Mouse (Mus musculus): Measurements from ENCODE around the gene Hnrnph3.

Hnrnph3 gene

DNA sequence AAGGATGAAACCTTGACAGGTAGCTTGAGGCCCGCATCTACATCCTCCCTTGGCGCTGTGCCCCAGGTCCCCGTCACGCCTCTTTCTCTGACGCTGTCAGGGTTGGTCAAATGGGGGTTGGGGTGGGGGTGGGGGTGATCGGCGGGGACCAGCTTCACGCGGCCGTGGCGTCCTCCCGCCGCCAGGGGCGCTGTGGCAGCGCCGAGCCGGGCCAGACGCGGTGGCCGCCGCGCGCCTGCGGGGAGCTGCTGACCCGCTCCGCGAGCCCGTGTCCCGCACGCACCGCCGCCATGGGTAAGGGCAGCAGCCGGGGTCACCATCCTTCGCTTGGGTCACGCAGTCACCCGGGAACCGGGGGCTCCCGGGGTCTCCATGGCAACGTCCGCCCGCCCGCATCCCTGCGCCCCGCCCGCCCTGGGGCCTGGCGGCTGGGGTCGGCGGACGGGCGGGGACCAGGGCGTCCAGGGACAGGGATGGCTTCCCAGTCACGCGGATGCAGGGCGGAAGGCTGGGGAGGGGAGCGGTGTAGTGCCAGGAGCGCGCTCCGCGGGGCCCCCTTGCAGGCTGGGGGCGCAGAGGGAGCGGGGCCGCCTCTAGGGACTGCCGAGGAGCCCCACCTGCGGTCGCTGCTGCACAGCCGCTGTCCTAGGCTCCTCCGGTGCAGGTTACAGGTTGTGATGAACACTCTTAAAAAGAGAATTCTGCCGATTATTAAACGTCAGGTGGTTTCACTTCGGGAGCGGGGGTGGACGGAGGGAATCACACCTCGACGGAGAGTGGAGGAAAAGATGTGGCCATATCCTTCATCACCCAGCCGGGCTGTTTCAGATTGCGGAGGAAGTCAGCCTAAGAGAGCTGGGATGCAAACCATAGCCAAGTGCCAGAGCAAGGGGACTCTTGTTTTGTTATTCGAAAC lies 43.7 kb downstream of the Hnrnph3 start, which contains the start of gene Rufy2:
Gene Rufy2 (plus strand): TSS at position 185 of the 916 bp plus-strand sequence.
- peak; percentile 82 to 92 for DNase-seq

DNA sequence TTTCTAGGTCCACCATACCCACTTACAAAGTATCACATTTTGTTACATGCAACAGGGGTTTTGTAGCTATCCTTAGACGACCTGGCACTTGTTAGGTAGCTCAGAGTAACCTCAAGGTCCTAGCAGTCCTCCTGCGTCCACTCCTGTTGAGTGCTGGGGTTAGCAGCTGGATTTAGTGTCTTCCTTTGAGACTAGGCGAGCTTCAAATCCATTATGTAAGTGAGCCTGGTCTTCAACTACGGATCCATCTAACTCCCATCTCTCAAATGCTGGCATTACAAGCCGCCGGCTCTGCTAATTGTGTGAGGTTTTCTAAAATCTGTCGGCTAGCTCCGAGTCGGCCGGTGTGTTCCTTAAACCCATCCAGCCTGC lies 44.4 kb downstream of the Hnrnph3 start:
- no peak for DNase-seq

DNA sequence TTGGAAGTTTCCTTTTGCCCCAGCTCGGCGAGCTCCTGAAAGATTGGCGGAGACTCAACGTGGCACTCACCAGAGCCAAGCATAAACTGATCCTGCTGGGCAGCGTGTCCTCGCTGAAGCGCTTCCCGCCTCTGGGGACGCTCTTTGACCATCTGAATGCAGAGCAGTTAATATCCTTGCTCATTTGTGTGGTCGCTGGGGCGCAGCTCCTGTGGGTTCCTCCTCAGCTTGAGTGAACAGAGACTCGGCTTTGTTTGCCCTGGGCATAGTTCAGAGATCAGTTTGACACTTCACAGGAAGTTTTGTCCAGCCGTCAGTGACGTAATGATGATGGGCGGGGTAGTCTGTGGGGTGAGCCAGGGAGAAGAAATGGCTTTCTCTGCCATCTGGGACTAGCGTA lies 52.2 kb downstream of the Hnrnph3 start:
- DNase-seq = peak; percentile 71 to 80

- DNase-seq = peak; percentile 9 to 32
These were observed 57.7 kb downstream of the Hnrnph3 start for GRCm38 (mm10) chr10:62966291-62966690.

- no peak for DNase-seq
These were observed 58.2 kb downstream of the Hnrnph3 start for GRCm38 (mm10) chr10:62965796-62966195.

Data from kidney, postnatal 36 days (tissue).